Mouse (Mus musculus) hindlimb bud, embryonic 11.5 days (tissue): ENCODE measurements at regions not wholly inside any gene's neighbourhood (a gene's known extent, or its start where the extent isn't known, plus 50 kb on each side); places are given as distances from the start of the nearest gene placed in this dataset.
"Not testable (repeated sequence)": the region's sequence is repeated elsewhere in the genome, so short reads cannot be mapped to it uniquely, and the experiment has no call there.

ENCODE experiments used
- DNase-seq: peaks from one replicate; pipeline ENCODE4 v3.0.0-alpha.2; 2012; ENCODE audit warnings: low read depth, low spot score; ENCODE audit errors: extremely low spot score

DNA sequence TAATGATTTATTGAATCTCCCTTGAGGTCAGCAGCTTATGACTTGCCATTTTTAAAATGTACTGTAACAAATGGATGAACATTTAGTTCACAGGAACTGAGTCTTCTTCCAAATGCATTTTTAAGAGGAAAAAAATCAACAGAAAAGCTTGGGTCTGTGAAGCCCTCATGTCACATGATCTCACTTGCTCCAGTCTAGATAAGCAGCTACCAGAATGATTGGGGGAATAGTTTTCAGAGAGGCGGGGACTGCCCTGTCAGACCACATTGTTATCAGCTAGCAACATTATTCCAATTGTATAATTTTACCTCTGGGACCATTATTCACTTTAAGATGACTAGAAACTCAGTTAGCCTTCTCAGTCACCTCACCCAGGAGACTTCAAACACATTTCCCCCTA is 376.1 kb upstream of the Tbl1xr1 start:
- DNase-seq, result no peak

DNA sequence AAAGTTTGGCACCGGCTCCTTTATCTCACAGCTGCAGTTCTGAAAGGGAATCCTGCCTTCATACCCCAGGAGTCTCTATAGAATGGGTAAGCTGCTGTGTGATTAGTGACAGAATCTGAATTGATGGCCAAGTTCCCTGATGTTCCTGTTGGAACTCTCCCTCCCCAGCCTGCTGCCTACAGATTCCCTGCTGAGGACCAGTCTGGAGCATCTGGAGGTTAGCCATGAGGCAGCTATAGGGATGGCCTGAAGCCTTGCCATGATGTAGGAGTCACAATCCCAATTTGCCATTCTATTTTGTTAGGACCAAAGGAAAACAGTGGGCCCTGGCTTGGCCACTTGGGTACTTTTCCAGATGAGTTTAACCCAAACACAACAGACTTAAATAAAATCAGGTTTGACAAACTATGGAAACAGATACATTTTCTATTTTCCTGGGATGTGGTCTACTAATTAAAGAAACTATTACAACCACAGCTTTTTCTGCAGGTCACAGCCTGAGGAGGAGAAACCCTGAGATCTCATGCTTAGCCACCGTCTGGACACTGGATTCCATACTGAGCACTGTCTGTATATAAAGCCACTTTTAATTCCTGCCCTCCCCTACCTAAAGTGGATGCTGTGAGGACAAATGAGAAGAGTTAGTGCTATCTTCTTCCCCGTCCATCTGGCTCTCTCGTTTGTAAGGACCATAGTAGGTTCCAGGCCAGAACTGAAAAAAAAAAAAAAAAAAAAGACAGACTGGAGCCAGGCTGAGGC is 349.5 kb upstream of the Tbl1xr1 start:
- no peak for DNase-seq

DNA sequence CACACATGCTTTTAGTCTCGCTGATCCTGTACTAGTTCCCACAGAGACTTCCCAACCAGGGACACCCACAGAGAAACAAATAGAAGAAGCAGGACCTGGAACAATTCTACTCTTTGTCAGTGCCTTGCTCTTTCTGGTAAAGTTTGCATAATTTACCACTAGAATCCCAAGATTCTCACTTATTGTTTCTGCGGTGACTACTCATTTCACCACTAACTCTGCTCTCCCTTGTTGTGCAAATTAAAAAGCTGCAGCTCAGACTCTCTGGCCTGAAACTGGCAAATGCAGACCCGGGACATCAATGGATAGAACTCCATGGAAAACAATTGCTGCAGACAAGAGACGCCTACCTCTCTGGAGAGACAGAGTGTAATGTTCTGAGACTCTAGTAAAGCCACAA is 348.4 kb upstream of the Tbl1xr1 start:
- no peak for DNase-seq

DNA sequence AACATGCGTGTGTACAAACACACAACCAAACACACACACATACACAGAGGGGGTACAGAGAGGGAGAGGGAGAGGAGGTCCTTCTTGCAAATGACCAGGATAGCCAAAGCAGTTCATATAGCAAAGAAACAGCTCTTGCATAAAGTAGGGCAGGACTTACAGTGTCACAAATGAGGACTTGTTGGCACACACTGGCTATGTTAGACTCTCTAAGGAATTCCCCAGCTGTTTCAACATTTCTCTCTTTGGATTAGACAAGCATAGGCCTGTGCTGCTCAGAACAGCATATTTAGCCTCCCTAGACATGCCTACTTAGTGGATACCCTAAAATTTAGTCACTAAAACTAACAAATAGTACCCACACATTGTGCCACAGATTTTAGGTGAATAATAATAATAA is 347.1 kb upstream of the Tbl1xr1 start:
- no peak for DNase-seq

DNA sequence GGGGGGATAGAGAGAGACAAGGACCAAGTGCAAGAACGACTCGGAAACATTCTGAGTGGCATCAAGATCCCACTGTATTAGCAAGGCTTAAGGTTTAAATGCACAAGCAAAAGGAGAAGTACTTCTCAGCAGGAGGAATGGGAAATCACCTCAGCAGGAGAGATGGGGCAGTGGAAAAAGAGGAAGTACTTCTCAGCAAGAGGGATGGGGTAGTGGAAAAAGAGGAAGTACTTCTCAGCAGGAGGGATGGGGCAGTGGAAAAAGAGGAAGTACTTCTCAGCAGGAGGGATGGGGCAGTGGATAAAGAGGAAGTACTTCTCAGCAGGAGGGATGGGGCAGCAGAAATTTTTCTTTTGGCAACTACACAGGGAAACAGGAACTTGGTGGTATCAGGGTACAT is 340.8 kb upstream of the Tbl1xr1 start:
- not testable (repeated sequence) for DNase-seq

DNA sequence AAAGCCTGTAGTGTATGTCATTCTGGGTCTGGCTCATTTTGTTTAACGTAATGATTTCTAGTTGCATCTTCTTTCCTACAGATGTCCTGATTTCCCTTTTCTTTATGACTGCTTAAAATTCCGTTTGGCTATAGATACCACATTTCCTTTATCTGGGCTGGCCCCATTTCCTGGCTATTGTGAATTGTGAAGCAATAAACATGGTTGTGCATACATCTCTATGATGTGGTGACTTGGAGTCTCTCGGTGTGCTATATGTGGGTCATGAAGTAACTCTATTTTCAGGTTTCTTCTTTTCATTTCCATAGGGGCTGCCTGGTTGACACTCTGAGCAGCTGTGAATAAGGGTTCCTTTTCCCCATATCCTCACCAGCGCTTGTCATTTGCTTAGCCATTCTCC is 336.7 kb upstream of the Tbl1xr1 start:
- DNase-seq, result no peak

DNA sequence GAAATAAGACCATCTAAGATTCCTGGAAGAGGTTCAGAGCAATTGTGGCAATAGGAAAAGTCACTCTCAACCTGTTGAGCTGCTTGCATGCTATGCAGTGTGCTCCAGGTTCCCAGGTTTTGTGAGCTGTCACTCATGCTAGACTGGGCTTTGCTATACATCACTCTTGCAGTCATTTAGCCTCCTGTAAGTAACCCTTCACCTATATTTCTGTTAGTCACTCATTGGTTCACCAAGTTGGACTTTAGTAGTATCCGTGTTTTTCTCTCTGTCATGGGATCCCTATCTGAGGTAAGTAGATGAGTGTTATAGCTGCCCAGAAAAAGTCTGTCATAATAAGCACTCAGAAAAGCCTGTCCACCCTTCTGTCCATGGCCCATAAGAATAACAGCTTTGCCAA is 332.3 kb upstream of the Tbl1xr1 start:
- no peak for DNase-seq

DNA sequence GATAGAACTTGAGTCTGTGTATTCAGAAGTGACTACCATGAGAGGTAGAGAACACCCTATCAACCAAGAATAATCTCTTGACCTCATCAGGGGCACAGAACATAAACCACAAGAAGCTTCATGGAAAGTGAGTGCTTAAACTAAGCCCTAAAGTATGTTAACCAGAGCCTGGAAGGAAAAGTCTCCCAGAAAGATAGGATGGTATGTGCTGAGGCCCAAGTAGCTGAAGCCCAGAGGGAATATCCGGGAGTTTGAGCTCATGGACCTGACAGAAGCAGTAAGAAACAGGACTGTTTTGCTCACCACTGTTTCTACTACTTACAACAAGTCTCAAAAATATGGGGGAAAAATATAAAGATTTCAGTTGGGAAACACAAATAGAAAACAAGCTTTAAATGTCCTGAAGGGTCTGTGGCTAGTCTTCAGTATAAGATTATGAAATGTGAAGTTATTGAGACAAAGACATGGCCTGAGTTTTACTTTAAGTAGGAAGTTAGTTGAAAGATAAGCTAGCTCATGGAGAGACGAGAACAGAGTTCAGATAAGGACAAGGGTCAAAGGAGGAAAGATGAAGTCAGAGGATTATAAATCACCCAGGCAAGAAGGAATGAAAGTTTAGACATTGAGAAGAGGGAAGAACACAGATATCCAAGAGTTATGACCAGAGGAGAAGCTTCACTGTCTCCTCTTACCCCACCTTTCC is 315.8 kb upstream of the Tbl1xr1 start:
- no peak for DNase-seq

DNA sequence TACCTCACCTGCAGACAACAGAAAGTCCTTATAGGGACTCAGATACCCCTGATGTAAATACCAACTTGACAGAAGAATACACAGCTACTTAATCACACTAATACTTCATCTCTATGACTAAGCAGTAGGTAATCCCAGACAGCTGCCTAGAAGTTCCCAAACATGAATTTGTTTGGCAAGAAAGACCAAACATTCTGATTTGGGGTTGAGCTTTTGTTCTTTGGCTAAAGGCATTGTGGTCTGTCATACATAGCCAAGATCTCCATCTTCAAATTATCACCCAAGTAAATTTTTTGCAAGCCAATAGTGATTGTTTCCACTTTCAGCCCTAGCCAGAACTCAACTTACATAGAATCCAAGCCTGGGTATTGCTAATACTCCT is 315.2 kb upstream of the Tbl1xr1 start:
- no peak for DNase-seq

DNA sequence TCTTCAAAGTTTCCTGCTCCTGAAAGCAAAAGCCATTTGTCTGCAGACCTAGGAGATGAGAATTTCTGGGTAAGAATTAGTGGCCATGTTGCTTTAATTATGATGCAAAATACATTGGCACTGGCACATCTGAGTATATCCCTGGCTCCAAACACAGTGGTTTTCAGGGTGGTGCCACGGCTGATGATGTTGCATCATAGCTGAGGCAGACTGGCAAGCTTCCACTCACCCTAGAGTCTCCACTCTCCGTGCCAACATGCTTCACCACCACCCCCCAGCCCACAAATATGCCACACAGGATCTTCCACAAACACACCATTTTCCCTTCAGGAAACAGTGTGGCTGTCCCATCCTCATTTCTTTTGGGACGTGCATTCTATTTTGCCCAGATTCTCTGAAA is 314.5 kb upstream of the Tbl1xr1 start:
- DNase-seq, result no peak

DNA sequence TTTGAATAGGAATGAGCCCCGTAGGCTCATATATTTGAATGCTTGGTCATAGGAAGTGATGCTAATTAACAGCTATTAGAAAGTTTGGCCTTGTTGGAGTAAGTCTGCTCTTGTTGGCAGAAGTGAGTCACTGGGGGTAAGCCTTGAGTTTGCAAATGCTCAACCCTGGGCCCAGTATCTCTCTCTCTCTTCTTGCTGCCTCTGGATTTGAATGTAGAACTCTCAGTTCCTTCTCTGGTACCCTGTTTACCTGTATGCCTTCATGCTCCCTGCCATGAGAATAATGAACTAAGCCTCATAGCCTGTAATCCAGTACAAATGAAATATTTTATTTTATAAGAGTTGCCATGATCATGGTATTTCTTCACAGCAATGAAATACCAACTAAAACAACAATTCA is 308.4 kb upstream of the Tbl1xr1 start:
- no peak for DNase-seq

DNA sequence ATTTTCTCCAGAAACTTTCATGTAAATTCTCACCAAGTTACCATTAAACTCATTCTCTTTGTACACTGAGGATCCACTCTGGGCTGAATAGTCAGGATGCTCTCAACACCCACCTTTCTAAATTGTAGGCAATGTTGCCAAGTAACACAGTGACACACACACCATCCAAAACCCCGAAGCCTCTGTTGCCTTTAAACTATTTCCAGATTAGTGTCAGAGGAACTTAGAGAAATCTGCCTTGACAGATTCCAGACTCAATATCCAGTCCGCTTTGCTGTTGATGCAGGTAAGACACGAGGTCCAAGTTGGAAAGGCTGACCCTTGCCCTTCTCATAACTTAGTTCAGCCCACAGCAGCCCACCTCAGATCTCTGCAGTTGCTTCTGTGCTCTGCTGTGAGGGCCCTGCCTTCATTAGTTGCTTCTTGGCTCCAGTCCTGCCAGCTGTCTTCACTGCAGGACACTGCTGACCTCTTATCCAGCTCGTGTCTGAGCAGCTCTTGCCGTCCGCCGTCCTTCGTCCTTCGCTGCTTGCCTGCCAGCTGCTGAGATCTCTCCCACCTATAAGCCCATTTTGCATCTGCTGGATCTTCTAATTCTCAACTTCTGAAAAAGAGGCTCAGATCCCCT is 306.4 kb upstream of the Tbl1xr1 start:
- DNase-seq, result no peak

DNA sequence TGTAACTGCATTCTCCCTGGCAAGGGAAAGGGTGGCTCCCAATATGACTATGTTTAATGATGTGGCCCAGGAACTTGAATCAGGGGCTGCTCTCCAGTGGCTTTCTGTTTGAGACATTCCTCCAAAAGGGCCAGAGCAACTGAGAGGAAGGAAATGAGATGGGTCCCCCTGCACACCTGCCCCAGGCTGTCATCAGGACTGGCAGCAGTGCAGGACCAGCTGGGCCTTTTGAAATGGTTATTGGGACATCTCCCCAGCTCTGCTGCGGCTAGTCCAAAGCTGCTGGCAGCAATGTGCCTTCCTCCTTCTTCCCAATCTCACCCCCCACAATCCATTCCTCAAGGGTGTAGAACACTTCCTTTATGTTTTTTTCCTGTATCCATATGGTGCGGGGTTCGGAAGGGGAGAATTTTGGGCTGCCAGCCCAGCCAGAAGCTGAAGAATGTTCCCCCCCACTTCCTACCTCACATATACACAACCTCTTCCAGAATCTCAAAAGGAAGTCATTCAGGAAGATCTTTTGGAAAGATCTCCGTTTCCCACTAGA is 304.6 kb upstream of the Tbl1xr1 start:
- no peak for DNase-seq

DNA sequence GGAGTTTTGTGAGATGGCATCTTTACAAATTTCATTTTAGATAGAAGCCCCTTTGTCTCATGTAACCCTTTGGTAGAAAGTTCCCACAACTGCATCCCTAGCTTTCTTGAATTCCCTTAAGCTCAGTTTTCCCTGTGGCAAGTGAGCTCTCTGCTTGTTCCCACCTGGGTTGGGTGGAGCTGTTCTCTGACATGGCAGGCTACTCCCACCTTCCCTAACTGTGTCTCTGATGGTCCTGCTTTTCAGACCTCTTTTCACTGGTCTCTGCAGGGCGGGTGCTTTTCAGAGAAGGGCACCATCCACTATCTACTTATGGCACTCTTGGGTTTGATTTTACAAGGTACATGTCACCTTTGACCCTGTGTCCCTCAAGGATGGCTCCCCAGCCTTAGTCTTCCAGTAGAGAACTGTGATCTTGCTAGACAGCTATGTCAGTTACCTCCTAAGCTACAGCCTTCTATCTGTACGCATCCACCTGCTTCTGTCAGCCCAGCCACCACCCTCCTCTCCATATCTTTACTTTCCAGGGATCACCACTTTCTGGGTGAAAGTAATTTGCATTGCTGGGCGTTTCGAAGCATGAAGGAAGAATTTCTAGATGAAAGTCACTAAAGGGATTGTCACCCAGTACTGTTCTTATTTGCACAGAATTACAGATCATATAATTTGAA is 302.1 kb upstream of the Tbl1xr1 start:
- no peak for DNase-seq

DNA sequence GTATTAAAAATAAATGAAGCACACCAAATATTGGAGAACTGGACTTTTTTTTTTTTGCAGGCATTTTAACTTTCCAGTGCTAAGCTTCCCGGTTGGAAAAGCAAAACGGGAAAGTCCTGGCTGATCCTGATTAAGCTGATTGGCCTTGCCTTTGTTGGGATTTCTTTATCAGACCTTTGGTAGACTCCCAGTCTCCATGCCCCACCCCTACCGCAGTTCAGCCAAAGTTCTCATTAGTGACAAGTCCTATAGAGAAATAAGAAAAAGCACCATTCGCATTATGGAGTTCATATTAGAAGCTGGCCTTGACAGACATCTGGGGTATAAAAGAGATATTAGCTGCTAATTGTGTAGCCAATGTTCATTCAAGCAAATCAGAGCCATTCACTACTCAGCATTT is 297.7 kb upstream of the Tbl1xr1 start:
- DNase-seq, result no peak

DNA sequence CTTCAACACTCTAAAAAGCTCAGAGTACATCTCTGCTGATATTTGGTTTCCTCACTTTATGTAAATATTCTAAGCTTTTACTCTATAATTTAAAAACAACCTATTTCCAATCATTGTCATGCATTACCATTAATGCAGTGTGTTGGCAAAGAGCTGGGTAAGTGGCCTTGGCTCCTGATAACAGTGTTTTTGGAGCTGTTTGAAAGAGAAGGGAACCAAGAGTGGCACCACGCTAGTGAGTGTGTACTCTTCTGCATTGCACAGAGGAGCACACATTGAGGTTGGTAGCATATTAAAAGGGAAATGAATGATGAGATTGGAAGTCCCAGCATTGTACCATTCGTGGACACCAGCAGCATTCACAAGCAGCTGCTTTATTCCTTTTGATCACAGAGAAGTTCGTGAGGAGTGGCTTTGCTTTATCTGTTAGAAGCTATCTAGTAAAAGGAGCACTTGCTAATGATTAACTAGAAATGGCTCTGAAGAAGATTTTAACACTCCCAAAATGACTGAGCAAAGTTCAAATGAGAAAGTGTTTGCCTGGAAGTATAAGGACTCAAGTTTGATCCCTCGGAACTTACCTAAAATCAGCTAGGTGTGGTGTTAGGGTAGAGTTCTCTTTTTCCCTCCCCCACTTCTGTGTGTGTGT is 284.3 kb upstream of the Tbl1xr1 start:
- no peak for DNase-seq

DNA sequence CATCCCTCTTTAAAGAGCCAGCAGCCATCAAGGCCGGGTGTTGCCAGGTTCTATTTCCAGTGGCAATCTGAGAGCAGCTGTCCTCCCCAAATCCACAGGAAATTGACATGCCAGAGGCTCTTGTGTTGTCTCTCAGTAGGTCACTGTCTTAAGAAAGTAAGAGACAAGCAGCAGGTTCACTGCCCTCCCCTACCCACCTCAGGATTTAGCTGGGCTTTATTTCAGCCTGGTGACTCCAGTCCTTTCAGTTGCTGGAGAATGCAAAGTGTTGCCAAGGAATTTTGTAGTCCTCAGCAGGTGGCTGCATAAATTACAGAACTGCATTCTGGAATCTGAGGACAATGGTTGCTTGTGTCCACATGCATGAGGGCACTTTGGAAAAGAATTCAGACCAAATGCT is 278.3 kb upstream of the Tbl1xr1 start:
- no peak for DNase-seq

DNA sequence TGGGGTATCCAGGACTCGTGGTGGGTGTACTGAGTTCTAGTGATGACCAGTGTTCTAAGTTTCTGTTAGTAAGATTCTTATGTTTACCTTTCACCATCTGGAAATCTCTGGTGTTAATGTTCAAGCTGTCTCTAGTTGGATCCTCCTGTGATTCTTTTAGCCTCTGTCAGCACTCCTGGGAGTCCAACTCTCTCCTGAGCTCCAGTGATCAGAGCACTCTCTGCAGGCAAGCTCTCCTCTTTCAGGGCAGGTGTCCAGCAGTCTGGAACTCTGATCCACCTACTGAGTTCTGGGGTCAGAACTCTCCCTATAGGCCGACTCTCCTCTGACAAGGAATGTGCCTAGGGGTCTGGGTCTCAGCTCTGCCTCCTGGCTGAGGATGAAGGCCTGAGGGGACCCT is 272.6 kb upstream of the Tbl1xr1 start:
- DNase-seq, result not testable (repeated sequence)

DNA sequence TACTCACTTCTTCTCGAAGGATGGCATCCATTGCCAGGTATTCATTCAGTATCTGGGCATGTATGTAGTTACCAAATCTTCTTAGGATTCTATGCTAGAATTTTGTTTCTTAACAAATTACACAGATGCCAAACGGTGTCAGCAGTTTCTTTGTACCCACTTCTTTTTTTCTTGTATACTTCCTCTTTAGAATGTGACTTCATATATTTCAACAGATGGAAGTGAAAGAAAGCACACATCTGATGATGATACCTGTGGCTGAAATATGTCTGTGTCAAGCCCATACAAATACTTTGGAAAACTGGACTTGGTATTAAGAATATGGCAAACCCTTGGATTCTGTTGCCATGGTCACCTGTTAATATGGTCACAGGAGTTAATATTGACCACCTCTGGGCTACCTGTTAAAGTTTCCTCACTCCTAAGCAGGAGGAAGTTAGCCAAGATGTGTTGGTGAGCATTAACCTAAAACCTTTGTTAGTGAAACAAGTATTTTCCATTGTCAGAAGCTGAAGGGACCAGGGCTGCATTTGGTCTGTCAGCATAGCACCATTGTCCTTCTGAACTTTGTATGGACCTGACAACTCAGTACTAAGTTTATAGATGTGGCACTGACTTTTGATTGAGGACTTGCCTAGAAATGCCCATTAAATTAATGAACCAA is 269.8 kb upstream of the Tbl1xr1 start:
- DNase-seq, result no peak

DNA sequence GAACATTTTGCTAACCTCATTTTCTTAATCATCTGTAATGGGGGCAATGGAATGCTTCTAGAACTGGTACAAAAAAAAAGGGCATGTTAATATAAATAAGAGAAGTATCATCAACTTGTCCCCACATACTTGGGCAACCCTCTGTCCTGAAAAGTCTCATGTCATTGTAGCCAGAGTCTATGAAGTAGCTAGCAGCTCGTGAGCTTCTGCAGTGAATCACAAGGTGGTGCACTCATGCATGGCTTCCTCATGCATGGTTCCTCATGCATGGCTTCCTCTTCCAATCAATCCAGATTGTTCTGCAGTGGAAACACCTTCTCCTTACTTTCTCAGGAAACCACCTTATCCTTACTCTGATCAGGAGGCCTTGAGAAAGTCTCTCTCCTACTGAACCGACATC is 267.9 kb upstream of the Tbl1xr1 start:
- DNase-seq, result no peak
